Mouse (Mus musculus) hindbrain, embryonic 14.5 days (tissue): ENCODE data around the gene Kif14. TPM values are rescaled to one million over a fixed set of nuclear protein-coding genes. Genes with fewer than 3 reads are reported as not detected.
A peak's percentile ranks its signal among the peaks of the same experiment; 100 is the strongest.

Source experiments
- ATAC-seq: fragments of 200-750 bp; cut with Nextera tagmentation; 2 replicates; pipeline ENCODE4 v1.8.0; 2017; ENCODE audit warnings: moderate number of reproducible peaks, mild to moderate bottlenecking, moderate TSS enrichment, moderate library complexity; ENCODE audit not compliant: low FRiP score
- DNase-seq: peaks from one replicate; pipeline ENCODE4 v3.0.0-alpha.2; 2015; ENCODE audit warnings: low spot score
- H3K27ac ChIP-seq: fragments of 300-500 bp; sonication (generic); 2 replicates; pipeline ENCODE4 v1.5.1; 2014; ENCODE audit warnings: mild to moderate bottlenecking, moderate library complexity
- H3K27me3 ChIP-seq: fragments of 300-500 bp; sonication (generic); 2 replicates; pipeline ENCODE4 v1.6.1; 2014; ENCODE audit warnings: mild to moderate bottlenecking, low read length, mixed read lengths; ENCODE audit not compliant: control insufficient read depth, insufficient read depth
- H3K36me3 ChIP-seq: fragments of 300-500 bp; sonication (generic); replicated peaks from 2 replicates; pipeline ENCODE4 v1.6.1; 2014; ENCODE audit not compliant: control insufficient read depth, insufficient read depth
- H3K4me1 ChIP-seq: fragments of 300-500 bp; sonication (generic); replicated peaks from 2 replicates; pipeline ENCODE4 v1.6.1; 2014; ENCODE audit warnings: antibody characterized with exemption, low read length, mixed read lengths; ENCODE audit not compliant: control insufficient read depth, insufficient read depth
- H3K4me2 ChIP-seq: fragments of 300-500 bp; sonication (generic); replicated peaks from 2 replicates; pipeline ENCODE4 v1.6.1; 2014; ENCODE audit warnings: mild to moderate bottlenecking, moderate library complexity
- H3K4me3 ChIP-seq: fragments of 300-500 bp; sonication (generic); replicated peaks from 2 replicates; pipeline ENCODE4 v1.5.1; 2014; ENCODE audit warnings: mild to moderate bottlenecking, low read length
- H3K9ac ChIP-seq: fragments of 300-500 bp; sonication (generic); 2 replicates; pipeline ENCODE4 v1.6.1; 2014
- H3K9me3 ChIP-seq: fragments of 300-500 bp; sonication (generic); 2 replicates; pipeline ENCODE4 v1.6.1; 2016; ENCODE audit warnings: low read length; ENCODE audit not compliant: control insufficient read depth
- WGBS: fragments of 180-500 bp; shearing (Covaris S2); extraction: QIAGEN DNeasy Blood & Tissue Kit; methylation state at CpG from one replicate; pipeline ENCODE4 v1.1.7; 2014; 5-methylcytosine and 5-hydroxymethylcytosine counted together
- polyA plus RNA-seq: library from polyadenylated mRNA; unstranded; fragments of >200 nt; fragmentation: Nextera tagmentation; extraction: Ambion mirVana; gene quantifications from 2 replicates; pipeline ENCODE4 v1.2.1, GENCODE M21; 2014

The Kif14 gene
- polyA plus RNA-seq, 1 experiment from 2014 or later = 1.6 TPM

- ATAC-seq = no peak
- Histone ChIP-seq H3K9me3 (no peaks in the 10 kb centered on the region), H3K4me3 (no peak overlapping the region), H3K27me3 (no peaks in the 10 kb centered on the region), H3K27ac (no peak overlapping the region), H3K9ac (no peak overlapping the region), H3K4me2 (no peak overlapping the region), H3K4me1 (no peaks in the 10 kb centered on the region), H3K36me3 (no peaks in the 10 kb centered on the region)
- WGBS = 76% methylated on average over 4 of the region's 4 CpGs
- DNase-seq = no peak
Observed at GRCm38 (mm10) chr1:136447338-136447737, 18.8 kb upstream of the Kif14 start.

GRCm38 (mm10) chr1:136449541-136449940 lies 16.6 kb upstream of the Kif14 start:
- Histone ChIP-seq H3K9ac (no peak overlapping the region), H3K9me3 (no peaks in the 10 kb centered on the region), H3K4me2 (no peak overlapping the region), H3K4me3 (no peak overlapping the region), H3K4me1 (no peaks in the 10 kb centered on the region), H3K36me3 (no peaks in the 10 kb centered on the region), H3K27ac (no peak overlapping the region), H3K27me3 (no peaks in the 10 kb centered on the region)
- DNase-seq = no peak
- no peak for ATAC-seq
- WGBS = 97% methylated on average over 6 of the region's 6 CpGs

- no peak overlapping the region for H3K9ac ChIP-seq
- 87% methylated on average over 5 of the region's 5 CpGs for WGBS
- H3K9me3 ChIP-seq = no peaks in the 10 kb centered on the region
- ATAC-seq = no peak
- no peak for DNase-seq
- no peaks in the 10 kb centered on the region for H3K4me1 ChIP-seq
- H3K27ac ChIP-seq = no peak overlapping the region
- no peak overlapping the region for H3K4me3 ChIP-seq
- no peaks in the 10 kb centered on the region for H3K36me3 ChIP-seq
- H3K4me2 ChIP-seq = no peak overlapping the region
- H3K27me3 ChIP-seq = no peaks in the 10 kb centered on the region
Observed at GRCm38 (mm10) chr1:136450206-136450605, 15.9 kb upstream of the Kif14 start.

- no peaks in the 10 kb centered on the region for H3K27me3 ChIP-seq
- no peaks in the 10 kb centered on the region for H3K36me3 ChIP-seq
- no peak overlapping the region for H3K9ac ChIP-seq
- no peak overlapping the region for H3K27ac ChIP-seq
- DNase-seq (no peak), ATAC-seq (no peak)
- 70% methylated on average over 5 of the region's 5 CpGs for WGBS
- no peak overlapping the region for H3K4me3 ChIP-seq
- no peak overlapping the region for H3K4me2 ChIP-seq
- no peaks in the 10 kb centered on the region for H3K4me1 ChIP-seq
- H3K9me3 ChIP-seq = no peaks in the 10 kb centered on the region
Observed at GRCm38 (mm10) chr1:136452421-136452820, 13.7 kb upstream of the Kif14 start.

- no peaks in the 10 kb centered on the region for H3K9me3 ChIP-seq
- H3K27me3 ChIP-seq = no peaks in the 10 kb centered on the region
- no peak overlapping the region for H3K27ac ChIP-seq
- H3K4me3 ChIP-seq = no peak overlapping the region
- WGBS = 74% methylated on average over 17 of the region's 17 CpGs
- H3K9ac ChIP-seq = no peak overlapping the region
- ATAC-seq = 0 out of 2 replicates have a peak, but pooled peaks have one; percentile 17
- no peaks in the 10 kb centered on the region for H3K36me3 ChIP-seq
- no peak overlapping the region for H3K4me2 ChIP-seq
- no peaks in the 10 kb centered on the region for H3K4me1 ChIP-seq
- no peak for DNase-seq
Observed at GRCm38 (mm10) chr1:136455756-136456585, 10.2 kb upstream of the Kif14 start.

- no peaks in the 10 kb centered on the region for H3K9me3 ChIP-seq
- ATAC-seq = no peak
- 86% methylated on average over 6 of the region's 6 CpGs for WGBS
Observed at GRCm38 (mm10) chr1:136456741-136457140, 9.4 kb upstream of the Kif14 start.

GRCm38 (mm10) chr1:136457403-136457802 lies 8.7 kb upstream of the Kif14 start:
- ATAC-seq = no peak
- Histone ChIP-seq H3K4me1 (no peaks in the 10 kb centered on the region), H3K4me3 (no peak overlapping the region), H3K36me3 (no peaks in the 10 kb centered on the region), H3K4me2 (no peak overlapping the region), H3K9me3 (no peaks in the 10 kb centered on the region), H3K9ac (no peak overlapping the region), H3K27ac (no peak overlapping the region), H3K27me3 (no peaks in the 10 kb centered on the region)
- DNase-seq = no peak
- WGBS = 82% methylated on average over 4 of the region's 4 CpGs

More at GRCm38 (mm10) chr1:136456741-136457140, 9.4 kb upstream of the Kif14 start:
- Histone ChIP-seq H3K36me3 (no peaks in the 10 kb centered on the region), H3K4me1 (no peaks in the 10 kb centered on the region), H3K4me2 (no peak overlapping the region), H3K4me3 (no peak overlapping the region), H3K9ac (no peak overlapping the region), H3K27ac (no peak overlapping the region), H3K27me3 (no peaks in the 10 kb centered on the region)
- DNase-seq = no peak

GRCm38 (mm10) chr1:136458691-136459245 lies 7.4 kb upstream of the Kif14 start:
- no peaks in the 10 kb centered on the region for H3K9me3 ChIP-seq
- H3K27me3 ChIP-seq = no peaks in the 10 kb centered on the region
- no peaks in the 10 kb centered on the region for H3K36me3 ChIP-seq
- no peak overlapping the region for H3K27ac ChIP-seq
- H3K4me2 ChIP-seq = no peak overlapping the region
- no peak overlapping the region for H3K9ac ChIP-seq
- peak; percentile 87 for DNase-seq
- no peak for ATAC-seq
- 31% methylated on average over 9 of the region's 9 CpGs for WGBS
- no peaks in the 10 kb centered on the region for H3K4me1 ChIP-seq
- H3K4me3 ChIP-seq = no peak overlapping the region

GRCm38 (mm10) chr1:136462443-136462842 lies 3.7 kb upstream of the Kif14 start:
- ATAC-seq (no peak), DNase-seq (no peak)
- no peak overlapping the region for H3K4me3 ChIP-seq
- H3K27me3 ChIP-seq = no peaks in the 10 kb centered on the region
- H3K27ac ChIP-seq = no peak overlapping the region
- no peaks in the 10 kb centered on the region for H3K36me3 ChIP-seq
- no peaks in the 10 kb centered on the region for H3K9me3 ChIP-seq
- WGBS = 60% methylated on average over 10 of the region's 10 CpGs
- H3K4me2 ChIP-seq = no peak overlapping the region
- H3K4me1 ChIP-seq = peaks cover 6% of the 10 kb centered on the region; the same call in 1 of the 2 replicates
- no peak overlapping the region for H3K9ac ChIP-seq
